Mouse (Mus musculus): Measurements from ENCODE around the gene Cxxc4. TPM values are rescaled to one million over a fixed set of nuclear protein-coding genes. Genes with fewer than 3 reads are reported as not detected.
"Not testable (repeated sequence)": the region's sequence is repeated elsewhere in the genome, so short reads cannot be mapped to it uniquely, and the experiment has no call there.

Gene Cxxc4
- polyA plus RNA-seq (2015; fragmentation: Nextera tagmentation; extraction: Ambion mirVana) = 3.8 and 3.9 TPM in 2 replicates

DNA sequence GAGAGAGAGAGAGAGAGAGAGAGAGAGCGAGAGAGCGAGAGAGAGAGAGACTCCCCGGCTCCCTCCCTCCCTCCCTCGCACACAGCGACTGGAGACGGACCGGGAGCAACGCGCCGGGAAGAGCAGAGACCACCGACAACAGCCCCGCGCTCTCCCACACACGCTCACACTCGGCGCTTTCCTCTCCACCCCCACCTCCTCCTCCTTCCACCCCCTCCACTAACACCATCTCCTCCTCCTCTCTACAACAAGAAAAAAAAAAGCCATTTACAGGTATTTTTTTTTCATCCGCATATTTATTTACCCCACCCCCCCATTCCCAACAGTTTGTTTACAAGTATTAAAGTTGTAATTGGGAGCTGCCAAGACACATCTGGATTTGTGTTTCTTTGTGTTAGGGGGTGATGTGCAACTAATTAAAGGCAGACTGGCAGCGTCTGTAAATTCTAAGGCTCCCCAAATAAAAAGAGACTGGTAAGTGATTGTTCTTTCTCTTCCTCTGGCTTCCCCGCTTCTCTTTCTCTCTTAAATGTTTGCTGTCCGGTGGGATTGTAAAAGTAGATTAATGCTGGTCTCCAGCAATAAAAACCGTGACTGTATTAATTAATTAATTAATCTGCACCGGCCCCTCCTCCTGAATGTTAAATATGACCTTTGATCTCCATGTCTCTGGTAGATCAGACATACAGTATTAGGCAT, at the start of gene Cxxc4:
Gene Cxxc4 (plus strand): TSS at position 71 of the 699 bp plus-strand sequence.
- H3K27me3 ChIP-seq (replicated peaks) = no peaks in the 10 kb centered on the region
- peak within 1 kb of the TSS; percentile 75 for H3K4me2 ChIP-seq
- H3K9me3 ChIP-seq = no peaks in the 10 kb centered on the region
- peak within 1 kb of the TSS; percentile 84 for H3K27ac ChIP-seq (replicated peaks)
- no peak for ATAC-seq (ENCODE audit: extremely low read depth, insufficient number of reproducible peaks, low FRiP score, low TSS enrichment)
- peak within 1 kb of the TSS; percentile 81 for H3K9ac ChIP-seq
- peak within 1 kb of the TSS; percentile 66 for H3K4me3 ChIP-seq
- WGBS = 2% methylated on average over 14 of the region's 22 CpGs
- H3K4me1 ChIP-seq = peaks cover 25% of the 10 kb centered on the region
- no peaks in the 10 kb centered on the region for H3K36me3 ChIP-seq

DNA sequence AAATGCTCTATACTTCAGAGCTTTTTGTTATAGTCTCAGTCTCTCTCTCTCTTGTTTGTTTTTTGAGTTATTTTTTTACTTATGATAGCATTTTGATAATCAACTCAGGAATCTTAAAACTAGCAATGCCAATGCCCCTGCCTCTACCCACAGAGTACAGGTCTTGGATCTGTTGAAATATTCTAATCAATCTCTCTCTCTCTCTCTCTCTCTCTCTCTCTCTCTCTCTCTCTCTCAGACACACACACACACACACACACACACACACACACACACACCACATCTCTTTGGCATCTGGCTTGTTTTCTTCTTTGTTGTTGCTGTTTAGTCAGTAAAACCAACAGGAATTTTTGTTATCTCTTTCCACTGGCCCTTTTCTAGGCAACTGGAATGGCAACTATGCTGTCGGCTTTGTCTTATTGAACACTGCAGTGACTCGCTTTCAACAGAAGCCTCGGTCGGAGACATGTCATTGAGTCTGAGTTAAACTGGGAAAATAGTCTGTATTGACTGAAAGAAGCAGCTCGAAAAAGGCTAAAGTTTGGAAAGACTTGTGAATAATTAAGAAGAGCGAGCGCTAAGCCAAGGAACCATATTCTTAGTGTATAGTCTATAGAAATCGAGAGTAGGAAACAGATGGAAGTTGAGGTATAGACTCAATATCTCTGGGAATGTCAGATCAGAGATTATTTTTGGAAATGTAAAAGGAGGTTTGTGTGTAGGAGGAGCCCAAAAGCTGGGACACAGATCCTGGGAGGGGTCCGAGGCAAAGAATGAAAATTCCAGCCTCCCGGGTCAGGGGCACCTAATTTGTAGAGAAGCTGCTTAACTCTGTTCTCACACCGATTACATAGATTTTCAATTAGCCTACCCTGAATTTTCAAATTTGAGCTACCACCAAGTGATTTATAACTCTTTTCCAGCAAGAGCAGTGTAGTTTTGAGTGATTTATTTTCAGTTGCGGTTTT, 47.0 kb upstream of the Cxxc4 start:
- Histone ChIP-seq H3K9me3 (no peaks in the 10 kb centered on the region), H3K4me3 (peak overlapping the region; percentile 55), H3K27me3 (replicated peaks) (no peaks in the 10 kb centered on the region), H3K4me1 (peaks cover 7% of the 10 kb centered on the region; the same call in 1 of the 2 replicates), H3K9ac (peak overlapping the region; percentile 69), H3K4me2 (peak overlapping the region; percentile 69), H3K27ac (replicated peaks) (peak overlapping the region; percentile 58), H3K36me3 (no peaks in the 10 kb centered on the region)
- WGBS = 30% methylated on average over 12 of the region's 12 CpGs
- no peak for ATAC-seq (ENCODE audit: extremely low read depth, insufficient number of reproducible peaks, low FRiP score, low TSS enrichment)

DNA sequence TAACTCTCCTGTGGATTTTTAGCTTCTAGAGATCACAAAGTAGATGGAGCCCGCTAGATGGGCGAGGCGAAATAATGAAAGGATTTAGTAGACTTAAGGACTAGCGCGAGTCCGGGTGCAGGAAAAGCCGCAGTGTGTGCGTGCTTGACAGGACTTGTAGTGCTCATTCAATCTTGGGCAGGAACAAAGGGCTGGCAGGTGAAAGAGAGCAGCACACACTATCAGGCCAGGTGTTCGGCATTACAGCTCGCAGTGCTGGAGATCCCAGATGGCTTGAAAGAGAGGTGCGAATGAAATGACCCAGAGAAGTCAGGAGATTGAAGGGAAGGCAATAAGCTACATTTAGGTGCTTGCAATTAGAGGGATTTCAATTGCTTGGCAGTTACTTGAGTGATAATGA, 46.2 kb upstream of the Cxxc4 start:
- peak overlapping the region; percentile 58 for H3K27ac ChIP-seq (replicated peaks)
- H3K9ac ChIP-seq = peak overlapping the region; percentile 69
- H3K36me3 ChIP-seq = no peaks in the 10 kb centered on the region
- peak overlapping the region; percentile 69 for H3K4me2 ChIP-seq
- 24% methylated on average over 11 of the region's 11 CpGs for WGBS
- no peak for ATAC-seq (ENCODE audit: extremely low read depth, insufficient number of reproducible peaks, low FRiP score, low TSS enrichment)
- H3K27me3 ChIP-seq (replicated peaks) = no peaks in the 10 kb centered on the region
- peaks cover 7% of the 10 kb centered on the region; the same call in 1 of the 2 replicates for H3K4me1 ChIP-seq
- H3K9me3 ChIP-seq = no peaks in the 10 kb centered on the region
- peak overlapping the region; percentile 55 for H3K4me3 ChIP-seq

DNA sequence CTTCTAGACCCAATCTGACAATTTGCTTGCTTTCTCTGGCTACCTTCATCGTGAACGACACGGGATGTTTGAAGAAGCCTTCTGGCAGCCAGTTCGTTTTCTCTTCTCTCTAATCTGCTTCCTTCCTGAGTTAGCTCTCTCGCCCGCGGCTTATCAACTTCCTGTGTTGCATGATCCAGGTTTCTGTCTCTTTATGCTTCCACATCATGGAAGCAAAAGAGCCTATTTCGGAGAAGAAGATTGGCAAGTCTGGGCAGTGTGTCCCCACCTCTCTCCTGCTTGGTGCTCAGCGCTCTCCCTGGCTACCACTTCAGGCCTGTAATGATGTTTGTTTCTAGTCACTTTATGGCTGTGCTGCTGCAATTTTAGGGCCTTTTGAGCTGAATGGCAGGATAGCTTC, 36.4 kb upstream of the Cxxc4 start:
- 9% methylated on average over 9 of the region's 9 CpGs for WGBS
- ATAC-seq (ENCODE audit: extremely low read depth, insufficient number of reproducible peaks, low FRiP score, low TSS enrichment) = no peak
- Histone ChIP-seq H3K4me1 (peaks cover 11% of the 10 kb centered on the region; the same call in 1 of the 2 replicates), H3K9ac (peak overlapping the region; percentile 71), H3K36me3 (no peaks in the 10 kb centered on the region), H3K4me3 (peak overlapping the region; percentile 41), H3K27me3 (replicated peaks) (no peaks in the 10 kb centered on the region), H3K9me3 (no peaks in the 10 kb centered on the region), H3K27ac (replicated peaks) (peak overlapping the region; percentile 77), H3K4me2 (peak overlapping the region; percentile 54)

DNA sequence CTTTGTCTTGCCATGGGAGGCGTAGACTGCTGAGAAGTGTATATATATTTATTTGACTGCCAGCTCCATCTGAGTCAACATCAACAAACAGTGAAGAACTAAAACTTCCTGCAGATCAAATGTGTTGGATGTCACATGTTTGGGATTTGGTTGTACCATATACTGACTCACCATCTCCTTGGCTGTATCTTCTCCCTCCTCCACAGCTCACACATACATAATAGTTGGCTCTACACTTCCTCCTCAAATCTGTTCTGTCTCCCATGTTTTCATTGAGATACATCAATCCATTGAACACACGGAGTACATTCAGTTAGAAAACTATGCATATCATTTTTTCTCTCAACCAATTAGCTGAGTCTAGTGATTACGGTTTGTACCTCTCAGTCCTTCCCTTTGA, 29.7 kb upstream of the Cxxc4 start:
- WGBS = 82% methylated on average over 3 of the region's 3 CpGs
- Histone ChIP-seq H3K9ac (no peak overlapping the region), H3K4me1 (no peaks in the 10 kb centered on the region), H3K27me3 (replicated peaks) (no peaks in the 10 kb centered on the region), H3K4me2 (no peak overlapping the region), H3K36me3 (no peaks in the 10 kb centered on the region), H3K9me3 (no peaks in the 10 kb centered on the region), H3K4me3 (no peak overlapping the region), H3K27ac (replicated peaks) (no peak overlapping the region)
- ATAC-seq (ENCODE audit: extremely low read depth, insufficient number of reproducible peaks, low FRiP score, low TSS enrichment) = no peak

DNA sequence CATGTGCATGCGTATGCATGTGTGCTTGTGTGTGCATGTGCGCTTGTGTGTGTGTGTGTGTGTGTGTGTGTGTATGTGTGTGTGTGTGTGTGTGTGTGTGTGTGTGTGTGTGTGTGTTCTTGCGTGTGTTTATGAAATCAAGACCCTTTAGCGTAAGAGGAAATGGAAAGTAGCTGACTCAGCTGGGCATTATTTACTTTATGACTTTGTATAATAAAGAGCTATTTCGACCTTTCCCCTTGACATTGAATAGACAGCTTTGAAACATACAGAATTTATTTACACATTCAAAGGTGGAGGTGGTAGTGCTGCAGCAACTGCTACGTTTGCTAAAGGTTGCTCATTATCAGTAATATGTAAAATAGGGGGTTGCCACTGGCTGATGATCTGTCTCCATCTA, 25.3 kb upstream of the Cxxc4 start:
- Histone ChIP-seq H3K9ac (no peak overlapping the region), H3K4me2 (no peak overlapping the region), H3K27ac (replicated peaks) (no peak overlapping the region), H3K4me1 (no peaks in the 10 kb centered on the region), H3K4me3 (no peak overlapping the region), H3K36me3 (no peaks in the 10 kb centered on the region), H3K9me3 (no peaks in the 10 kb centered on the region), H3K27me3 (replicated peaks) (no peaks in the 10 kb centered on the region)
- 74% methylated on average over 6 of the region's 6 CpGs for WGBS
- no peak for ATAC-seq (ENCODE audit: extremely low read depth, insufficient number of reproducible peaks, low FRiP score, low TSS enrichment)

DNA sequence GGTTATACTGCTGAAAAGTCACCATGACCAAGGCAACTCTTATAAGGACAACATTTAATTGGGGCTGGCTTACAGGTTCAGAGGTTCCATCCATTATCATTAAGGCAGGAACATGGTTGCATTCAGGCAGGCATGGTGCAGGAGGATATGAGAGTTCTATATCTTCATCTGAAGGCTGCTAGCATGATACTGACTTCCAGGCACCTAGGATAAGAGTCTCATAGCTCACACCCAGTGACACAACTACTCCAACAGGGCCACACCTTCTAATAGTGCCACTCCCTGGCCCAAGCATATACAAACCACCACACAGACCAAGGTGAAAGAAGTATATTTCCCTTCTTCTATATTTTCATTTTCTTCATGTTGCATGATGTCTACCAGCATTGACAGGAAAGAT, 16.4 kb upstream of the Cxxc4 start:
- not testable (repeated sequence) for ATAC-seq (ENCODE audit: extremely low read depth, insufficient number of reproducible peaks, low FRiP score, low TSS enrichment); H3K27ac ChIP-seq (replicated peaks); H3K4me3 ChIP-seq; H3K4me2 ChIP-seq; H3K27me3 ChIP-seq (replicated peaks); H3K9ac ChIP-seq; H3K9me3 ChIP-seq; H3K36me3 ChIP-seq; H3K4me1 ChIP-seq

DNA sequence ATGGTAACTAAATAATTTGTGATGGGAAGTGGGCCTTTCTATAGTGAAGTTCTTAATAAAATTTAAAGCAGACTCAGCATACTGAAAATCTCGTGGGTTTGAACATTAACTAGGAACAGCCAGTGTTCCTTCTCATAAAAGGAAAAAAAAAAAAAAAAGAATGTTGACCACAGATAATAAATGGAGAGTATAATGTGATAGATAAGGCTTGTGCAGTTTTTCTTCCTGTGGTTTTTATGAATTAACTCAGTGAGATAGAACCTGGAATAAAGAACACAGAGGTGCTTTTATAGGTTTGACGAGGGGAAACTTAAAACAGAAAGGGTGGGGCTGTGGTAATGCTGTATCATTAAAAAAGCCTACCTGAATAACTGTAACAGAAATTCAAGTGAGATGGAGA, 15.3 kb upstream of the Cxxc4 start:
- no peaks in the 10 kb centered on the region for H3K27me3 ChIP-seq (replicated peaks)
- H3K9me3 ChIP-seq = no peaks in the 10 kb centered on the region
- H3K4me2 ChIP-seq = no peak overlapping the region
- no peak overlapping the region for H3K9ac ChIP-seq
- no peaks in the 10 kb centered on the region for H3K36me3 ChIP-seq
- 59% methylated on average over 2 of the region's 2 CpGs for WGBS
- H3K4me3 ChIP-seq = no peak overlapping the region
- H3K4me1 ChIP-seq = no peaks in the 10 kb centered on the region
- no peak for ATAC-seq (ENCODE audit: extremely low read depth, insufficient number of reproducible peaks, low FRiP score, low TSS enrichment)
- H3K27ac ChIP-seq (replicated peaks) = no peak overlapping the region

DNA sequence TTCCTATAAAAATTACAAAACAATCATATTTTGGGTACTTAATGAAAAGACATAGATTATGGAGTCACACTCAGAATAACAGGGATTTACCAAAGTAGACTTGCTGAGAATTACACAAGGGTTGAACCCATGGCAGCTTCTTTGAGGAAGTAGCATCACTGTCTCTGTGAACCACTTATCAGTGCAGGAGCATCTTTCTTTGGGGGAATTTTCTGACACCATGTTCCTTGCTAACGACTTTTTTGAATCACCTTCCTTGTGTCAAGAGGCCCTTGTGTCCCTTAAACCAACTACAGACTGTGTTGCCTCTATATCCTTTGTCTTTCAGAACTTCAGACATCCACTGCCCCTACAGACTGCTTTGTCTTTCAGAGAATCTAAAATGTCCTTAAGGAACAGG, 13.7 kb upstream of the Cxxc4 start:
- Histone ChIP-seq H3K9me3 (no peaks in the 10 kb centered on the region), H3K27me3 (replicated peaks) (no peaks in the 10 kb centered on the region), H3K4me3 (no peak overlapping the region), H3K36me3 (no peaks in the 10 kb centered on the region), H3K4me1 (no peaks in the 10 kb centered on the region), H3K9ac (no peak overlapping the region), H3K4me2 (no peak overlapping the region), H3K27ac (replicated peaks) (no peak overlapping the region)
- 48% methylated on average over 1 of the region's 1 CpGs for WGBS
- ATAC-seq (ENCODE audit: extremely low read depth, insufficient number of reproducible peaks, low FRiP score, low TSS enrichment) = no peak

DNA sequence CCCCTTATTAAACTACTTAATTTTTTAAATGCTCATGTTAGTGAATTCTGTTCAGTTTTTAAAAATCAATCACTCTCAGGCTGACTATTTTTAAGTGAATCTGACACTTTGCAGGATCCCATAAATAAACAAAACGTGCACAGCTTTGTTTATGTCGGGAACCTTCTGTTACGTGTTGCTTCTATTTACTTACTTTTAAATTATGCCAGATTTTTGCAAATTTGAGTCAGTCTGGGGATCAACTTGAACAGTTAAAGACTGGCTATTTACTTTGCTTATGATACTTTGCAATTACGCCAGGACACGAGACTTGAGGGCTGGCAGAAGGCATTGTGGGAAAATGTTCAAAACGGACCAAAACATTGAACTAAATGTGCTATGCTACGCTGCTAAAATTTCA, 12.3 kb upstream of the Cxxc4 start:
- H3K27me3 ChIP-seq (replicated peaks) = no peaks in the 10 kb centered on the region
- WGBS = 83% methylated on average over 7 of the region's 7 CpGs
- H3K4me2 ChIP-seq = no peak overlapping the region
- H3K9ac ChIP-seq = no peak overlapping the region
- no peaks in the 10 kb centered on the region for H3K36me3 ChIP-seq
- H3K4me1 ChIP-seq = no peaks in the 10 kb centered on the region
- no peak for ATAC-seq (ENCODE audit: extremely low read depth, insufficient number of reproducible peaks, low FRiP score, low TSS enrichment)
- H3K4me3 ChIP-seq = no peak overlapping the region
- H3K27ac ChIP-seq (replicated peaks) = no peak overlapping the region
- no peaks in the 10 kb centered on the region for H3K9me3 ChIP-seq

DNA sequence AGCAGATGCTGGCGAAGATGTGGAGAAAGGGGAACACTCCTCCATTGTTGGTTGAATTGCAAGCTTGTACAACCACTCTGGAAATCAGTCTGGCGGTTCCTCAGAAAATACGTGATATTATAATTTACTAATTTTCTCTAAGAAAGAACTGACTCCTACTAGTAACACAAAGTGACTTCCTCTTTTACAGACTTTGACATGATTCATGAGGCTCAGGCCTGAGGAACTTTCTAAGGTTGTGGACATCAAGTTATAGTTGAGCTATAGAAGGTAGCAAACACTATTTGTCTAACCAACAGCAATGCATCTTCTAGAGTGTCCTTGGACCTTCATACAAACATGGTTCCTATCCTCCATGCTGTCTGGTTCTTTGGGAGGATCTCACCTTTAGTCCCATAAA, 10.4 kb upstream of the Cxxc4 start:
- Histone ChIP-seq H3K4me2 (no peak overlapping the region), H3K27me3 (replicated peaks) (no peaks in the 10 kb centered on the region), H3K4me3 (no peak overlapping the region), H3K27ac (replicated peaks) (no peak overlapping the region), H3K9me3 (no peaks in the 10 kb centered on the region), H3K9ac (no peak overlapping the region), H3K36me3 (no peaks in the 10 kb centered on the region), H3K4me1 (no peaks in the 10 kb centered on the region)
- 89% methylated on average over 3 of the region's 3 CpGs for WGBS
- no peak for ATAC-seq (ENCODE audit: extremely low read depth, insufficient number of reproducible peaks, low FRiP score, low TSS enrichment)

Data from heart, embryonic 13.5 days (tissue).